Mouse (Mus musculus) E14TG2a.4 (cell line): ENCODE measurements at regions not wholly inside any gene's neighbourhood (a gene's known extent, or its start where the extent isn't known, plus 50 kb on each side); places are given as distances from the start of the nearest gene placed in this dataset.

Experiments used
- CTCF ChIP-seq: conservative IDR thresholded peaks from 2 replicates; pipeline ENCODE4 v1.5.1; 2014; ENCODE audit warnings: low read length
- NANOG ChIP-seq: IDR thresholded peaks from 2 replicates; pipeline ENCODE4 v1.6.1; 2014; ENCODE audit warnings: borderline replicate concordance, low read length, mixed read lengths

DNA sequence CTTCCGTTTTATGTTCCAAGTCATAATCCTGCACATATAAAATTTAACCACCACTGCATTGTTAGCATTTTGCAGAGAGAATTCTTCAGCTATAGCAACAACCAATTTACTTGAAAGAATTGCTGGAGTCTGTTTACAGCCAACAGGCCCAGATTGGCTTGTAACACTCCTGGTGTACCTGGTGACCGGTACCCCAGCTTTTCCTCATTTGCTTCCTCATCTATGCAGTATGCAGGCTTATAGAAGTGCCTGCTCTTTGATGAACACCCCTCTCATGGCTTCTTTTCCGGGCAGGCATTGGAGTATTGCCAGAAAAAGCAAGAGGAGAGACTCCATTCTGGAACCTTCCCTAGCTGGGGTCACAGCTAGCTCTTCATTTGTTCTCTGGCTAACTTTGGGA is 75.8 kb downstream of the Tmem114 start:
- TF ChIP-seq CTCF (no peak), NANOG (no peak)
